Mouse (Mus musculus): ENCODE measurements around the gene Hps6.
A peak's percentile ranks its signal among the peaks of the same experiment; 100 is the strongest.

Gene Hps6

GRCm38 (mm10) chr19:46029652-46030051 is 26.3 kb downstream of the Hps6 start:
- DNase-seq (ENCODE audit: low read depth, low spot score) = no peak

- no peak for DNase-seq (ENCODE audit: low read depth, low spot score)
Measured at GRCm38 (mm10) chr19:46030196-46030983, 27.1 kb downstream of the Hps6 start.

GRCm38 (mm10) chr19:46031689-46032432 is 28.6 kb downstream of the Hps6 start:
- DNase-seq (ENCODE audit: low read depth, low spot score) = no peak

- no peak for DNase-seq (ENCODE audit: low read depth, low spot score)
Measured at GRCm38 (mm10) chr19:46032731-46033510, 29.6 kb downstream of the Hps6 start.

GRCm38 (mm10) chr19:46033911-46034310 is 30.6 kb downstream of the Hps6 start:
- DNase-seq (ENCODE audit: low read depth, low spot score) = no peak

GRCm38 (mm10) chr19:46035971-46036370 is 32.7 kb downstream of the Hps6 start:
- no peak for DNase-seq (ENCODE audit: low read depth, low spot score)

GRCm38 (mm10) chr19:46036477-46037242 is 33.4 kb downstream of the Hps6 start:
- no peak for DNase-seq (ENCODE audit: low read depth, low spot score)

- no peak for DNase-seq (ENCODE audit: low read depth, low spot score)
Measured at GRCm38 (mm10) chr19:46037243-46037924, 34.1 kb downstream of the Hps6 start.

- no peak for DNase-seq (ENCODE audit: low read depth, low spot score)
Measured at GRCm38 (mm10) chr19:46037925-46038850, 34.9 kb downstream of the Hps6 start.

- no peak for DNase-seq (ENCODE audit: low read depth, low spot score)
Measured at GRCm38 (mm10) chr19:46038851-46039260, 35.5 kb downstream of the Hps6 start.

- peak; percentile 77 for DNase-seq (ENCODE audit: low read depth, low spot score)
Measured at GRCm38 (mm10) chr19:46039478-46039877, 36.2 kb downstream of the Hps6 start.

- DNase-seq (ENCODE audit: low read depth, low spot score) = no peak
Measured at GRCm38 (mm10) chr19:46040149-46040902, 37.0 kb downstream of the Hps6 start.

- DNase-seq (ENCODE audit: low read depth, low spot score) = no peak
Measured at GRCm38 (mm10) chr19:46041299-46041932, 38.1 kb downstream of the Hps6 start.

GRCm38 (mm10) chr19:46041933-46042475 is 38.7 kb downstream of the Hps6 start:
- no peak for DNase-seq (ENCODE audit: low read depth, low spot score)

GRCm38 (mm10) chr19:46042476-46043011 is 39.2 kb downstream of the Hps6 start:
- DNase-seq (ENCODE audit: low read depth, low spot score) = peak; percentile 58

- no peak for DNase-seq (ENCODE audit: low read depth, low spot score)
Measured at GRCm38 (mm10) chr19:46043380-46043779, 40.1 kb downstream of the Hps6 start.

GRCm38 (mm10) chr19:46044271-46044992 is 41.1 kb downstream of the Hps6 start, which contains the start of gene Pprc1:
TSS of gene Pprc1 (plus strand) at chr19:46044886.
- peak; percentile 50 for DNase-seq (ENCODE audit: low read depth, low spot score)

Data from telencephalon, adult 2 months (tissue).